ENCODE assay signal across 37 mouse cellular contexts in genomic region chr6:32006382-32006781, GRCm38 (mm10). TPM values are rescaled to one million over a fixed set of nuclear protein-coding genes. Genes with fewer than 3 reads are reported as not detected.
"Had no signal": no experiment of that assay in that cellular context is flagged by ENCODE, and none has a peak within 500 bp of the region (broad histone marks: within the 10 kb centered on the region; RNA-seq: fewer than 3 reads in every experiment).

No protein-coding gene starts in this region.

- H3K27me3 ChIP-seq: heart, embryonic 12.5 days; hindbrain, embryonic 12.5 days; intestine, embryonic 15.5 days; limb, embryonic 12.5 days had no signal

- H3K4me3 ChIP-seq: gastrocnemius, adult 2 months; heart, adult 2 months; heart, embryonic 12.5 days; hindbrain, embryonic 10.5 days; hindbrain, embryonic 12.5 days; intestine, embryonic 15.5 days; left cerebral cortex, adult 2 months; limb, embryonic 10.5 days; limb, embryonic 12.5 days had no signal

- H3K36me3 ChIP-seq: heart, embryonic 12.5 days; hindbrain, embryonic 10.5 days; hindbrain, embryonic 12.5 days; intestine, embryonic 15.5 days; limb, embryonic 10.5 days; limb, embryonic 12.5 days had no signal

- H3K9ac ChIP-seq: heart, embryonic 12.5 days; hindbrain, embryonic 12.5 days; hindbrain, embryonic 14.5 days; intestine, embryonic 15.5 days; limb, embryonic 12.5 days had no signal

- H3K4me1 ChIP-seq: heart, embryonic 12.5 days; hindbrain, embryonic 10.5 days; hindbrain, embryonic 12.5 days; intestine, embryonic 15.5 days; limb, embryonic 10.5 days; limb, embryonic 12.5 days had no signal

- H3K27ac ChIP-seq: gastrocnemius, adult 2 months; heart, adult 2 months; hindbrain, embryonic 10.5 days; hindbrain, embryonic 12.5 days; hindbrain, embryonic 14.5 days; intestine, embryonic 15.5 days; left cerebral cortex, adult 2 months; limb, embryonic 10.5 days; limb, embryonic 12.5 days had no signal

- H3K9me3 ChIP-seq: heart, embryonic 12.5 days; hindbrain, embryonic 12.5 days; intestine, embryonic 15.5 days; limb, embryonic 10.5 days; limb, embryonic 12.5 days had no signal

- ATAC-seq: forebrain, embryonic 16.5 days; hindbrain, embryonic 16.5 days; inflammation-experienced regulatory T-cells, adult 6 months; intestine, embryonic 15.5 days; intestine, postnatal 0 days had no signal

- DNase-seq: gastrocnemius, adult 2 months; gastrocnemius, postnatal 10 days; gastrocnemius, postnatal 25 days; heart, adult 2 months; heart, postnatal 10 days; heart, postnatal 4 days; kidney, adult 18-20 months; kidney, adult 8-10 months; kidney, postnatal 10 days; kidney, postnatal 25 days; kidney, postnatal 4 days had no signal

- H3K4me2 ChIP-seq: heart, embryonic 12.5 days; hindbrain, embryonic 12.5 days; hindbrain, embryonic 14.5 days; intestine, embryonic 15.5 days; limb, embryonic 12.5 days had no signal

RNA-seq across cellular contexts. Expression of gene 1700012A03Rik, which starts 43.7 kb away (rescaled TPM):
- total RNA-seq: gastrocnemius, adult 2 months; gastrocnemius, postnatal 10 days; gastrocnemius, postnatal 25 days; gastrocnemius, postnatal 4 days; granulocyte monocyte progenitor cell, adult 5-6 weeks; heart, adult 2 months; heart, postnatal 10 days; heart, postnatal 25 days; heart, postnatal 4 days; layer of hippocampus, adult 8-10 months; layer of hippocampus, postnatal 10 days; layer of hippocampus, postnatal 25 days; left cerebral cortex, adult 2 months; left cerebral cortex, postnatal 14 days; left cerebral cortex, postnatal 36 days had no signal
- polyA plus RNA-seq: forebrain, embryonic 16.5 days; frontal cortex, adult 2 months; heart, adult 2 months; heart, embryonic 12.5 days; heart, embryonic 14.5 days; heart, embryonic 16.5 days; hindbrain, embryonic 10.5 days; hindbrain, embryonic 12.5 days; hindbrain, embryonic 14.5 days; hindbrain, embryonic 16.5 days; inflammation-experienced regulatory T-cells, adult 6 months; intestine, embryonic 15.5 days; intestine, postnatal 0 days; kidney, embryonic 14.5 days; kidney, embryonic 16.5 days; limb, embryonic 10.5 days; limb, embryonic 12.5 days; limb, embryonic 14.5 days had no signal
